Mouse (Mus musculus) bone marrow, adult 2 months (tissue): Measurements from ENCODE around the gene Gm10282.

Experiments used
- CTCF ChIP-seq: fragments of 200-500 bp; IDR thresholded peaks from 2 replicates; pipeline ENCODE4 v1.5.1; 2011; ENCODE audit warnings: low read length, control low read depth; ENCODE audit not compliant: control insufficient read depth, insufficient read depth
- POLR2A ChIP-seq: fragments of 200-500 bp; IDR thresholded peaks from 2 replicates; pipeline ENCODE4 v1.6.1; 2011; ENCODE audit warnings: low read depth, mild to moderate bottlenecking, control low read depth, low read length, borderline replicate concordance; ENCODE audit not compliant: control insufficient read depth

- TF ChIP-seq POLR2A (no peak), CTCF (no peak)
These were observed 32.0 kb upstream of the Gm10282 start for GRCm38 (mm10) chr8:72337034-72337433.
